Mouse (Mus musculus) Patski (cell line): ENCODE measurements around the gene Syt7. TPM values are rescaled to one million over a fixed set of nuclear protein-coding genes. Genes with fewer than 3 reads are reported as not detected.

ENCODE experiments used
- ATAC-seq: fragments of 100-300 bp; one replicate; pipeline ENCODE4 v1.8.0; 2021
- CTCF ChIA-PET: fragments of 350-600 bp; sonication (Branson Sonifier 250); formaldehyde crosslinking; loops from one replicate; lab custom pipeline; 2022; ENCODE audit warnings: inconsistent platforms; lab: Charles Lee
- POLR2A ChIA-PET: fragments of 350-600 bp; sonication (Branson Sonifier 250); formaldehyde crosslinking; loops from one replicate; lab custom pipeline; 2022; ENCODE audit warnings: antibody characterized with exemption, inconsistent platforms; lab: Charles Lee
- DNase-seq: peaks from one replicate; pipeline ENCODE4 v3.0.0-alpha.2; 2011; ENCODE audit warnings: low read depth, low spot score
- H3K27me3 ChIP-seq: fragments of 371-371 bp; one replicate; pipeline ENCODE4 v1.5.1; 2021
- CTCF ChIP-seq: fragments of 100-300 bp; IDR thresholded peaks from one replicate; pipeline ENCODE4 v1.5.1; 2021
- in situ Hi-C: fragments of 300-500 bp; cut with MboI; formaldehyde crosslinking; loops from 3 replicates; pipeline ENCODE4 v1.11.1; 2018; ENCODE audit warnings: low pct_unique_long_range_greater_than_20kb, mixed read lengths
- polyA plus RNA-seq: library from polyadenylated mRNA; unstranded; gene quantifications from one replicate; pipeline ENCODE4 v1.2.3, GENCODE M21; 2021

Syt7 gene
- polyA plus RNA-seq, 1 experiment from 2014 or later: 4.1 TPM

GRCm38 (mm10) chr19:10433879-10434540 lies 45.1 kb downstream of the Syt7 start:
- DNase-seq (no peak), ATAC-seq (no peak)
- ChIA-PET CTCF (interaction anchor here (0.7 to 1.3 kb wide), 5 partner anchors 16 to 175 kb away, joined by 3 to 4 read pairs (median 3); no protein-coding TSS in a partner anchor), POLR2A (no interaction called here)
- in situ Hi-C loops: no loop called here
- peaks cover 62% of the 10 kb centered on the region for H3K27me3 ChIP-seq
- TF ChIP-seq CTCF: no peak

- CTCF ChIA-PET: interaction anchor here (0.7 to 1.5 kb wide), 6 partner anchors 9 to 176 kb away, joined by 3 to 4 read pairs (median 3); no protein-coding TSS in a partner anchor
- peaks cover 66% of the 10 kb centered on the region for H3K27me3 ChIP-seq
- POLR2A ChIA-PET: no interaction called here
- no peak for DNase-seq
- no peak for TF ChIP-seq CTCF
- ATAC-seq: no peak
- in situ Hi-C loops: loop anchor here (5.0 kb wide), 1 partner anchor 178 kb away; no protein-coding TSS in a partner anchor
Observed at GRCm38 (mm10) chr19:10434927-10435326, 46.0 kb downstream of the Syt7 start.

GRCm38 (mm10) chr19:10435908-10436307 lies 47.0 kb downstream of the Syt7 start:
- DNase-seq: no peak
- TF ChIP-seq CTCF: no peak
- peaks cover 58% of the 10 kb centered on the region for H3K27me3 ChIP-seq
- POLR2A ChIA-PET: no interaction called here
- CTCF ChIA-PET: interaction anchor here (0.8 to 1.5 kb wide), 6 partner anchors 8 to 178 kb away, joined by 3 to 5 read pairs (median 4); no protein-coding TSS in a partner anchor
- peak; percentile 36 for ATAC-seq
- in situ Hi-C loops: loop anchor here (5.0 kb wide), 1 partner anchor 179 kb away; no protein-coding TSS in a partner anchor

GRCm38 (mm10) chr19:10436726-10437125 lies 47.8 kb downstream of the Syt7 start:
- ChIA-PET POLR2A (no interaction called here), CTCF (interaction anchor here (1.0 to 1.1 kb wide), 3 partner anchors 13 to 148 kb away, joined by 3 read pairs; no protein-coding TSS in a partner anchor)
- in situ Hi-C loops: loop anchor here (5.0 kb wide), 1 partner anchor 179 kb away; no protein-coding TSS in a partner anchor
- TF ChIP-seq CTCF: no peak
- ATAC-seq (no peak), DNase-seq (no peak)
- H3K27me3 ChIP-seq: peaks cover 50% of the 10 kb centered on the region

GRCm38 (mm10) chr19:10437521-10437920 lies 48.6 kb downstream of the Syt7 start:
- in situ Hi-C loops: loop anchor here (5.0 kb wide), 1 partner anchor 180 kb away; no protein-coding TSS in a partner anchor
- ChIA-PET POLR2A (no interaction called here), CTCF (interaction anchor here (1.0 kb wide), 2 partner anchors 12 to 49 kb away, joined by 3 read pairs; no protein-coding TSS in a partner anchor)
- no peak for ATAC-seq
- no peak for TF ChIP-seq CTCF
- DNase-seq: no peak
- H3K27me3 ChIP-seq: peaks cover 48% of the 10 kb centered on the region

- CTCF ChIA-PET: interaction anchor here (1.2 kb wide), 1 partner anchor 9 kb away, joined by 3 read pairs; no protein-coding TSS in a partner anchor
- in situ Hi-C loops: loop anchor here (5.0 kb wide), 1 partner anchor 103 kb away; no protein-coding TSS in a partner anchor
Observed at GRCm38 (mm10) chr19:10444685-10445369, 55.9 kb downstream of the Syt7 start.

GRCm38 (mm10) chr19:10448275-10448674 lies 59.4 kb downstream of the Syt7 start:
- in situ Hi-C loops: no loop called here
- TF ChIP-seq CTCF: no peak
- DNase-seq (no peak), ATAC-seq (no peak)
- H3K27me3 ChIP-seq: peaks cover 38% of the 10 kb centered on the region
- POLR2A ChIA-PET: no interaction called here
- CTCF ChIA-PET: interaction anchor here (2.3 to 8.3 kb wide), 2 partner anchors 37 to 52 kb away, joined by 9 to 101 read pairs; partner anchors contain the start of gene Ppp1r32

More at GRCm38 (mm10) chr19:10444685-10445369, 55.9 kb downstream of the Syt7 start:
- DNase-seq (no peak), ATAC-seq (no peak)
- peaks cover 33% of the 10 kb centered on the region for H3K27me3 ChIP-seq
- POLR2A ChIA-PET: no interaction called here
- TF ChIP-seq CTCF: no peak

- in situ Hi-C loops: no loop called here
- POLR2A ChIA-PET: no interaction called here
- ATAC-seq: no peak
Observed at GRCm38 (mm10) chr19:10449190-10449589, 60.3 kb downstream of the Syt7 start.

GRCm38 (mm10) chr19:10449708-10450107 lies 60.8 kb downstream of the Syt7 start:
- TF ChIP-seq CTCF: no peak
- DNase-seq: no peak
- peaks cover 36% of the 10 kb centered on the region for H3K27me3 ChIP-seq
- ChIA-PET POLR2A (interaction anchor here (0.8 kb wide), 1 partner anchor 48 kb away, joined by 3 read pairs; no protein-coding TSS in a partner anchor), CTCF (interaction anchor here (0.5 to 8.3 kb wide), 11 partner anchors 9 to 58 kb away, joined by 3 to 101 read pairs (median 3); partner anchors contain the start of gene Ppp1r32)
- in situ Hi-C loops: loop anchor here (5.0 kb wide), 1 partner anchor 38 kb away; no protein-coding TSS in a partner anchor
- peak; percentile 29 for ATAC-seq

More at GRCm38 (mm10) chr19:10449190-10449589, 60.3 kb downstream of the Syt7 start:
- CTCF ChIA-PET: interaction anchor here (0.5 to 8.3 kb wide), 9 partner anchors 9 to 57 kb away, joined by 3 to 101 read pairs (median 3); partner anchors contain the start of gene Ppp1r32
- H3K27me3 ChIP-seq: peaks cover 37% of the 10 kb centered on the region
- no peak for TF ChIP-seq CTCF
- no peak for DNase-seq
